In the genomic region with DNA sequence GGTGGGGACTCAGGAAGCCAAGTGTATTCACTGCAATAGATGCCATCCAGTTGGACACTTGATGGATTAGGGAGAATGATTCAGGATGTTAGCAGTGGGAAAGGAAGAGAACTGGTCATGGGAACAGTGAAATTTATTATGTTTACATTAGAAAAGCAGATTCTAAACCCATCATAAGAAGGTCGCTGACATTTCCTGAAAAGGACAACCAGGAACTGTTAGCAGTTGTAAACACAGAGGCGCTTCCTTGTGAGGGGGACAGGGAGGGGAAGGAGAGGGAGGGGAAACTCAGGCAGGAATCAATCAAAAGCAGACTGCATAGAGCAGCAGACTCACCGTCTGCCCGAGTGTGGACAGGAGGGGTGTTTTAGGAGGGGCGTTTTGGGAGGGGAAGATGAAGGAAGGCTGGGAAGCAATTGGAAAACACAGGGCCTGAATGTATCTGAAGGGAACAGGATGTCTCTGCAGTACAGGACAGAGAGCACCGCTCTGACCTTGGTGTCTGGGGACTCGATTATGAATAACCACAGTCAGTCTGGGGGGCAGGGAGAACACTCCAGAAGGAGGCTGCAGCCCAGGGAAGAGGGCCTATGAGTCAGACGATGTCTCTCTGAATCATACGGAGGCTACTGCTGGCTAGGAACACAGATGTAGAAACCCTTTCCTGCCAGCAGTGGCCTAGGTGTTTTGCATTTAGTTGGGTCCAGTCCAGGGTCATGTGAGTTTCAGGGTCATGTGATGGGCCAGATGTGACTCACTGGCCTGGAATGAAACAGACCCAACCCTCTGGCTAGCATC, we compare ENCODE assay signal across 8 mouse cellular contexts. TPM values are rescaled to one million over a fixed set of nuclear protein-coding genes. Genes with fewer than 3 reads are reported as not detected.
A peak's percentile ranks its signal among the peaks of the same experiment; 100 is the strongest.
DNase-seq lines count a peak whose midpoint lies in the region; ATAC-seq and TF ChIP-seq lines count a peak whose summit lies in the region.

No protein-coding gene starts in this region.

- no peak overlapping the region for H3K4me2 ChIP-seq in hindbrain, embryonic 11.5 days (replicated peaks; ENCODE audit: low read depth, low read length)
- H3K4me2 ChIP-seq in stomach, embryonic 14.5 days (replicated peaks; ENCODE audit: low read depth, low read length) = no peak overlapping the region; the same call in 1 of the 2 replicates

- no peaks in the 10 kb centered on the region for H3K27me3 ChIP-seq in hindbrain, embryonic 10.5 days (ENCODE audit: insufficient read depth, poor library complexity, severe bottlenecking)
- no peaks in the 10 kb centered on the region for H3K27me3 ChIP-seq in hindbrain, embryonic 11.5 days (ENCODE audit: control insufficient read depth, insufficient read depth, low read length)
- no peaks in the 10 kb centered on the region for H3K27me3 ChIP-seq in stomach, embryonic 14.5 days (ENCODE audit: control insufficient read depth, insufficient read depth, low read length)

- no peak overlapping the region; the same call in 1 of the 2 replicates for H3K4me3 ChIP-seq in hindbrain, embryonic 10.5 days
- no peak overlapping the region for H3K4me3 ChIP-seq in hindbrain, embryonic 11.5 days (ENCODE audit: low read depth, low read length)
- H3K4me3 ChIP-seq in lung, adult 2 months (replicated peaks; ENCODE audit: extremely low read depth, low read depth, low read length) = no peak overlapping the region
- H3K4me3 ChIP-seq in stomach, embryonic 14.5 days (ENCODE audit: low read depth, low read length) = no peak overlapping the region

- H3K36me3 ChIP-seq in hindbrain, embryonic 10.5 days = peaks cover 33% of the 10 kb centered on the region
- no peaks in the 10 kb centered on the region; the same call in 1 of the 2 replicates for H3K36me3 ChIP-seq in hindbrain, embryonic 11.5 days (ENCODE audit: control insufficient read depth, insufficient read depth, low read length)
- H3K36me3 ChIP-seq in stomach, embryonic 14.5 days (ENCODE audit: control insufficient read depth, insufficient read depth, low read length) = peaks cover 5% of the 10 kb centered on the region; the same call in 1 of the 2 replicates

- no peak for TF ChIP-seq POLR2A in lung, adult 2 months (IDR thresholded peaks at IDR 0.05; ENCODE audit: borderline replicate concordance, extremely low read depth, low read depth, low read length)

- H3K4me1 ChIP-seq in hindbrain, embryonic 10.5 days (replicated peaks) = peaks cover 15% of the 10 kb centered on the region
- no peaks in the 10 kb centered on the region; the same call in 1 of the 2 replicates for H3K4me1 ChIP-seq in hindbrain, embryonic 11.5 days (replicated peaks; ENCODE audit: control insufficient read depth, insufficient read depth, low read length)
- peaks cover 10% of the 10 kb centered on the region for H3K4me1 ChIP-seq in lung, adult 2 months (ENCODE audit: control insufficient read depth, insufficient read depth, low read length)
- H3K4me1 ChIP-seq in stomach, embryonic 14.5 days (ENCODE audit: control insufficient read depth, insufficient read depth, low read length) = peaks cover 29% of the 10 kb centered on the region

- ATAC-seq in hindbrain, embryonic 11.5 days (ENCODE audit: low FRiP score) = no peak
- peak; percentile 69; the same call in 1 of the 2 replicates for ATAC-seq in stomach, embryonic 14.5 days (ENCODE audit: insufficient number of reproducible peaks, insufficient read depth, low FRiP score, low read depth)

- TF ChIP-seq CTCF in lung, adult 2 months (IDR thresholded peaks at IDR 0.05; ENCODE audit: insufficient read depth, low read length) = no peak

- H3K9ac ChIP-seq in hindbrain, embryonic 11.5 days (ENCODE audit: low read depth, low read length) = no peak overlapping the region
- no peak overlapping the region for H3K9ac ChIP-seq in stomach, embryonic 14.5 days (replicated peaks; ENCODE audit: low read depth, low read length)

- peak overlapping the region; percentile 59 for H3K27ac ChIP-seq in hindbrain, embryonic 10.5 days
- H3K27ac ChIP-seq in hindbrain, embryonic 11.5 days (ENCODE audit: low read depth, low read length) = no peak overlapping the region
- peak overlapping the region; percentile 80 for H3K27ac ChIP-seq in stomach, embryonic 14.5 days (ENCODE audit: low read length)

- peak; percentile 24 for DNase-seq in hindbrain, embryonic 10.5 days (ENCODE audit: low spot score)
- DNase-seq in hindbrain, embryonic 11.5 days (ENCODE audit: low spot score) = no peak
- DNase-seq in adrenal gland, postnatal 36 days = peak; percentile 90 to 91
- peak; percentile 99 for DNase-seq in heart, adult 11 months
- peak; percentile 92 for DNase-seq in kidney, adult 8-10 months
- DNase-seq in lung, adult 2 months = peak; percentile 47
- DNase-seq in thymus, postnatal 25 days = no peak

- H3K9me3 ChIP-seq in hindbrain, embryonic 10.5 days = no peaks in the 10 kb centered on the region
- no peaks in the 10 kb centered on the region for H3K9me3 ChIP-seq in hindbrain, embryonic 11.5 days (ENCODE audit: control insufficient read depth, low read length)
- no peaks in the 10 kb centered on the region for H3K9me3 ChIP-seq in stomach, embryonic 14.5 days (ENCODE audit: control insufficient read depth, low read depth, low read length)

- 48% methylated on average over 9 of the region's 9 CpGs for WGBS in hindbrain, embryonic 10.5 days
- 46% methylated on average over 9 of the region's 9 CpGs for WGBS in hindbrain, embryonic 11.5 days
- WGBS in lung, adult 2 months = 5% methylated on average over 9 of the region's 9 CpGs
- WGBS in stomach, embryonic 14.5 days = 6% methylated on average over 9 of the region's 9 CpGs

RNA-seq across cellular contexts. Expression of a gene that starts 12.9 kb away (rescaled TPM):
- 25.9 and 27.6 TPM in 2 replicates for polyA plus RNA-seq in hindbrain, embryonic 10.5 days (2016; fragmentation: Nextera tagmentation; extraction: Ambion mirVana)
- 13.7 TPM in 2 replicates for polyA plus RNA-seq in hindbrain, embryonic 11.5 days (2014; fragmentation: Nextera tagmentation; extraction: Ambion mirVana)
- 10 to 100 TPM; 30.4 to 30.6 TPM for total RNA-seq in adrenal gland, postnatal 36 days (2021)
- 22.4 and 24.3 TPM in 2 replicates for polyA plus RNA-seq in lung, adult 2 months (2012; rRNA removed)
- polyA plus RNA-seq in stomach, embryonic 14.5 days (2014; fragmentation: Nextera tagmentation; extraction: Ambion mirVana) = 12.9 and 13.2 TPM in 2 replicates

RNA-seq across cellular contexts. Expression of a gene that starts 26.1 kb away (rescaled TPM):
- 0.42 and 0.67 TPM in 2 replicates for polyA plus RNA-seq in hindbrain, embryonic 10.5 days (2016; fragmentation: Nextera tagmentation; extraction: Ambion mirVana)
- 0.22 and 0.38 TPM in 2 replicates for polyA plus RNA-seq in hindbrain, embryonic 11.5 days (2014; fragmentation: Nextera tagmentation; extraction: Ambion mirVana)
- total RNA-seq in adrenal gland, postnatal 36 days (2021) = 1 to 10 TPM; 4.8 to 6.2 TPM
- polyA plus RNA-seq in lung, adult 2 months (2012; rRNA removed) = 3.6 and 4.4 TPM in 2 replicates
- polyA plus RNA-seq in stomach, embryonic 14.5 days (2014; fragmentation: Nextera tagmentation; extraction: Ambion mirVana) = 0.17 TPM in 1 of 2 replicates, not detected in the other

RNA-seq across cellular contexts. Expression of a gene that starts 30.5 kb away (rescaled TPM):
- 7.1 and 7.8 TPM in 2 replicates for polyA plus RNA-seq in hindbrain, embryonic 10.5 days (2016; fragmentation: Nextera tagmentation; extraction: Ambion mirVana)
- 7.1 TPM in 2 replicates for polyA plus RNA-seq in hindbrain, embryonic 11.5 days (2014; fragmentation: Nextera tagmentation; extraction: Ambion mirVana)
- 1 to 10 TPM; 1.9 to 7.8 TPM for total RNA-seq in adrenal gland, postnatal 36 days (2021)
- polyA plus RNA-seq in lung, adult 2 months (2012; rRNA removed) = 150 and 162 TPM in 2 replicates
- polyA plus RNA-seq in stomach, embryonic 14.5 days (2014; fragmentation: Nextera tagmentation; extraction: Ambion mirVana) = 9.8 and 9.9 TPM in 2 replicates

RNA-seq across cellular contexts. Expression of a gene that starts 42.7 kb away (rescaled TPM):
- polyA plus RNA-seq in hindbrain, embryonic 10.5 days (2016; fragmentation: Nextera tagmentation; extraction: Ambion mirVana) = 14.1 and 14.9 TPM in 2 replicates
- 5.0 and 6.3 TPM in 2 replicates for polyA plus RNA-seq in hindbrain, embryonic 11.5 days (2014; fragmentation: Nextera tagmentation; extraction: Ambion mirVana)
- 1 to 10 TPM; 7.9 to 9.6 TPM for total RNA-seq in adrenal gland, postnatal 36 days (2021)
- polyA plus RNA-seq in lung, adult 2 months (2012; rRNA removed) = 63.8 and 65.2 TPM in 2 replicates
- polyA plus RNA-seq in stomach, embryonic 14.5 days (2014; fragmentation: Nextera tagmentation; extraction: Ambion mirVana) = 8.1 and 10.7 TPM in 2 replicates

RNA-seq across cellular contexts. Expression of a gene that starts 42.7 kb away (rescaled TPM):
- 35.3 and 39.7 TPM in 2 replicates for polyA plus RNA-seq in hindbrain, embryonic 10.5 days (2016; fragmentation: Nextera tagmentation; extraction: Ambion mirVana)
- polyA plus RNA-seq in hindbrain, embryonic 11.5 days (2014; fragmentation: Nextera tagmentation; extraction: Ambion mirVana) = 25.9 and 28.5 TPM in 2 replicates
- 10 to 100 TPM; 23.5 to 36.1 TPM for total RNA-seq in adrenal gland, postnatal 36 days (2021)
- 79.4 and 105 TPM in 2 replicates for polyA plus RNA-seq in lung, adult 2 months (2012; rRNA removed)
- 37.1 and 39.2 TPM in 2 replicates for polyA plus RNA-seq in stomach, embryonic 14.5 days (2014; fragmentation: Nextera tagmentation; extraction: Ambion mirVana)

Comparison
In these comparisons a context has a peak if more than half of its experiments do, and no peak if none do; other contexts are left out.
1. DNase-seq: peak in hindbrain, embryonic 10.5 days (single experiment), adrenal gland, postnatal 36 days (2 of 2), heart, adult 11 months (single experiment), kidney, adult 8-10 months (2 of 2) and lung, adult 2 months (single experiment); none in hindbrain, embryonic 11.5 days (single experiment) and thymus, postnatal 25 days (single experiment).
2. RNA of a gene that starts 30.5 kb away (polyA plus RNA-seq): 150 to 162 TPM in lung, adult 2 months; 9.8 to 9.9 TPM in stomach, embryonic 14.5 days, 7.1 TPM in hindbrain, embryonic 11.5 days and 7.1 to 7.8 TPM in hindbrain, embryonic 10.5 days; every median in the first group is over 10 times any median in the second.